Mouse (Mus musculus) kidney, postnatal 25 days (tissue): Measurements from ENCODE around the gene Crip3.
A peak's percentile ranks its signal among the peaks of the same experiment; 100 is the strongest.

Experiments
- DNase-seq, 2 experiments: peaks; one replicate each; pipeline ENCODE4 v3.0.0; 2021; ENCODE audit warnings: mixed read lengths in 2 of 2

Crip3 gene

DNA sequence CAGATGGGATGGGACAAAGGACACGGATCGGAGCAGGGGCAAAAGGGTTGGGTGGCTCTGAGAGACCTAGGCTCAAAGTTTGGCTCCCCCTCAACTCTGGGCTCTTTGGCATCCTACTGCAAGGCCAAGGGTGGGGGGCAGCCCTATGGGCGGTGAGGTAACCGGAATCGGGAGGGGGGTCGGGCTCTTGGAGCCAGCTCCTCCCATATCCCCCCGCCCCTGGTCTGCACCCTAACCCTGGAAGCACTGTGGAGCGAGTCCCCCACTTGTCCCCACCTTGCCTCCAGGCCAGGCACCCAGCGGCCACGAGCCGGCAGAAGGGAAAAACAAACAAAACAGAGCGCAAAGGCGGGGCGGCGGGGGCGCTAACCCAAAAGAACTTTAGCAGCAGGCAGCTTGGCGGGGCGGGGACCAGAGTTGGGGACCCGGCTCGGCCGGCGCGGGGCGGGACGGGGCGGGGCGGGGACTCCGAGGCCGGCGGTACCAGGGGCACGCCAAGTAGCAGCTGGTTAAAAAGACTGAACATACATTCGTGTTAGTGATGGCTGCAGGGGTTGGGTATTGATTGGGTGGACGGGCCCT is 26.5 kb downstream of the Crip3 start:
- peak; percentile 61 to 72 for DNase-seq

DNA sequence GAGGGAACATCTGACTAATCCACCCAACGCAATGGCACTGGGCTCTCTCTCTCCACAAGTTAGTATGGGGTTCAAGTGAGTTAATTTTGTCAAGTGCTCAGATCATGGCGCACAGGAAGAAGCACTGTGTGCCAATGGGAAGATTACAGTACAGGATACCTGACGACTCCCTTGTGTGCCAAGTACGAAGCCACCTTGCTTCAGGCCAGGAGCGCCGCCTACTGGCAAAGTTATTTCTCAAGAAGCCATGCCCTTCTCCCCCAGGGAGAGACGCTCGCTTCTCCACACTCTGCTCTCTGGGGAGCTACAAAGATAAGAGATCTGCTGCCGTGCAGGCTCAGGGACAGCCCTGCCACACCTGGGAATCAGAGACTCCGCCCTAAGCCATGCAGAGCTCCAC is 29.1 kb downstream of the Crip3 start:
- peak; percentile 73 to 84 for DNase-seq

DNA sequence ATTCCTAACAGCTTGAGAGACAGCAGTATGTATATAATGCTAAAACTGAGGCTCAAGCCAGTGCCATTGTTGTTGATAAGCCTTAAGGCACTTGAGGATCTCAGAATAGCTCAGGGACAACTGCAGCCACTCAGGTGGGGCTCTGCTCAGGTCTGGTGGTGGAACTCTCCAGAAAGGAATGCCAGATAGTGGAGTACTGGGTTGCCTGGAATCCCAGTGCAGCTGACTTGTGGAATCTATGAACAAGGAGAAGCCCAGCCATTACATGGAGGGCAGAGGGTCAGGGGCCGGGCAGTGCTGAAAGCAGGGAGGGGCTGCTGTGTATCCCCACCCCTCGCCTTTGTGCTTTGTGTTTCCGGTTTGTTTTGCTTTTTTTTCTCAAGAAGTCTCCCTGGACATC is 29.7 kb downstream of the Crip3 start:
- DNase-seq = no peak

DNA sequence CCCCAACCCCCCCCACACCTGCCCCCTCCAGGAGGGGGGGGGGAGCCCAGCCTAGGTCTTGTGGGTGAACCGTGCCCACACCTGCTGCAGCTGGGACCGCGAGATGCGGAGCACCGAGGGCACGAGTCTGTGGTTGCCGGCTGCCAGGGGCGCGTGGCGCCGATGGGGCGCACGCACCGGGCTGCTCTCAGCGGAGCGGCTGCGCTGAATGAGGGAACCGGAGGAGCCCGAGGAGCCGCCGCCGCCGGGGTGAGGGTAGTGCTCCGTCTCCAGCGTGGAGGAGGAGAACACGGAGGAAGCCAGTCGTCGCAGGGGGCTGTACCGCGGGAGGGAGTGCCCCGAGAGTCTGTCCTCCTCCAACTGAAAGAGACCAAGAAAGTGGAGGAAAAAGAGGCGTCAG is 31.9 kb downstream of the Crip3 start:
- no peak for DNase-seq

DNA sequence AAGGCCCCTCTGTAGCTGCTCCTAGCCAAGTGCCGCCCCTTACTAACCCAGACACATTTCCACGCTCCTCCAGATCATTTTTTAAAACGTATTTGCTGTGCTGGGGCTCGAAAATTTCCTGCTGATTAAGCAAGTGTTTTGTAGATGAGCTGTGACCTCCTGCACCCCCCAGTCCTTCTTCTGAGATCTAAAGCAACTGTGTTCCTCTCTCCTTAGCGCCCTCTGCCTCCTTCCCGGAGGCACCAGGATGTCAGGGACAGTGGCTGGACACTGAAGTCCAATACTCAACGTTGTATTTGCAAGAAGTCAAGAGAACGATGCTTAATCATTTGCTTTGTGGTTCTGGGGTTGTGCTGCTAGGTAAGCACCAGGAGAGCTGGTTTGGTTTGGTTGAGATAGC is 32.6 kb downstream of the Crip3 start:
- peak in 1 of 2 experiments; percentile 39 for DNase-seq

DNA sequence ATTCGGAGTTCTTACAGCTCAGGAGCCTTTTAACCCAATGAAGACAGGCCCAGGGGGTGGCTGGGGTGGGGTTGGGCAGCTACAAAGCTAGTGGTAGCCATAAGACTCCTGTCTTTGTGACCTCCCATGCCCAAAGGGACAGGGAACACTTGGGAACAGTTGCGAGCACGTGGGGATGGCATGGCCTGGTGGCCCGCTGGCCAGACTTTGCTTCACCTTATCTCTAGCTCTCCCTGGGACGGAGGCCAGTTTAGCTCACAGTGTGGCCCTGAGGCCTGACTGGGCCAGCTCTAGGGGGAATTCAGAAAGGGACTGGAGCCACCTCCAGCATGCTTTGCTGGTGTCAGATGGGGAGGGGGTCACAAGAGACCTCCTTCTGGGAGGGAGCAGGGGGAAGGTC is 33.5 kb downstream of the Crip3 start:
- DNase-seq = no peak

DNA sequence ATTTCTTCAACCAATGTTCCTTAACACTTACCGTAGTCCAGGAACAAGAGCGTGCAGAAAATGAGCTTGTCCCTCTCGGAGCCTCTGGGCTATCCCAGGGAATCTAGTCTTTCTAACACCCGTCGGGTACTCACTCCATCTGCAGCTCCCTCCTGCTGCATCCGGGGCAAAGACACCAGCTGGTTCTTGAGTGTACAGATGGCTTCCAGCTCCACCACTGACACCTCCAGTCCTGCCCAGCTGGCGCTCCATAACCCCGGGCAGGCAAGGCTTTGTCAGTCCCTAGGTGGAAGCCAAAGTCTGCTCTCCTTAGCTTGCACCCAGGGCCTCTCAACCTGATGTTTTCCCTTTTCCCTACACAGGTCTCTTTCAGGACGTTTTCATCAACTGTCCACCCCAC is 39.1 kb downstream of the Crip3 start:
- no peak for DNase-seq

DNA sequence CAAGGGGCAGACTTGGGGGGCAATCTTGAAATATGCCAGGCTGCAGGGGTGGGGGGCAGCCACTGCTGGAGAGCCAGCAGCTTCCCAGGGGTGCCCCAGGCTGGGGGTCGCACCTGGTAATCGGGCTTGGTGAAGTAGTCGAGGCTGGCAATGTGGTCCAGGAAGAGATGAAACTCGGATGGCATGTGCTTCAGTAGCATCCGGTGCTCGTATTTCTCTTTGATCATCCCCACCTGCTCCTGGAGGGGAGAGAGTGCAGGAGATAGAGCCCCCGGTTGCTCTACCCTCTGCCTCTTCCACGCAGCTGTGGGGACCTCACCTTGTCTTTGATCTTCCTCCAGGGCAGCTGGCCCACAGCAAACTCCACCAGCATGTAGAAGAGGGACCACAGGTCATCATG is 47.9 kb downstream of the Crip3 start:
- peak in 1 of 2 experiments; percentile 32 for DNase-seq

DNA sequence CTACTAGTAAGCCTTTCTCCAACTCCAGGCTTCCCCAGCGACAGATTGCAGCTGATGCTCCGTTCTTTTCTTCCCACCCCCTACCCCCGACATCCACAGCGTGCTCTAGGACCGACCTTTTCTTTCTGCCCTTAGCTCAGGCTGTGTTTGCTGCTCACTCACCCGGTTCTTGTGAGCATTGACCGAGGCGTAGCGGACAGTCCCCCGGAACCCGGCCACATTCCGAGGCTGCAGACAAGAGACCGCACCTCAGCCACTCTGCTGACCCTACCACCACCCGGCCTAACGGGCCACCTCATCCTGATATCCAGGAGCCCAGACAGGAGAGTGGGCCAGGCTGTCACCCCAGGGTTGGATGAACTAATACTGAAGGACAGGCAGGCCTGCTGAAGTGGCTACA is 48.6 kb downstream of the Crip3 start:
- DNase-seq = peak; percentile 11 to 54
